In the genomic region with DNA sequence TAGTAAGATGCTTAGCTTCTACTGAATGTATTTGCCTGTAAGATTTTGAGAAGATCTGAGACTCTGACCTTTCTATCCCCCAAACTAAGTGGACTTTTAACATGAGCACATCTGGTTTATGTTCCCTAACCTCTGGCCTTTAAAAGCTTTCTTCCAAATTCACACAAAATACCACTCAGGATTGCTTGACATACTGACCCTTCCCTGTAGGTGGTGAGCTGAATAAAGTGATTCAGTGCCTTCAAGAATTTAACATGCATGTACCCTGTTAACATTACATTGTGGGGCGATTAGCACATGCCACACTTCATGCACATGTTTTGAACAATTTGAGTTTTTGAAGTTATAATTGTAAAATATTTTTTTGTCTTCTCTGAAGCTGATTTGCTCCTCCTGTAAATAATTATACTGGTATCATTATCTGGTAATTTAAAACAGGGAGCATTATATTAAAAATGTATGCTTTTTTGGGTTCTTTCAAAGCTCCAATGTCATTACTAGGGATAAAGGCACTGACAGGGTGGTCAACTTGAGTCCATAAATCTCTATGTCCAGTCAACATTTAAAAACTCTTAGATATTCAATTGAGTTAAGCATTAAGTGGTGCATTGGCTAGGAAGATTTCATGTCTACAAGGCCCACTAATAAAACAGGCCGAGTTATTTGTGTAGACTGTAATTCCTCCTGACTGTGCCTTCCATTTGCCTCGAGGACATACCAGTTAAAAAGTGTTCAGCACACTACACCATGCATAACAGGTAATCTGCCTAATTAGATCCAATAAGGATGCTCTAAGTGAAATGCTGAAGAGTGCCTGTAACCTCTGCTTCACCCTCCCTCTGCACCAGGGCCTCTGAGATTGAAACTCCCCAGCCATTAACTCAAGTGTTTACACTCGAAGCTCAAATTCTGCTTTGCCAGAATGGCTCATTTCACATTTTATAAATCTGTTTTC, we compare ENCODE assay signal across 23 mouse cellular contexts.
A peak's percentile ranks its signal among the peaks of the same experiment; 100 is the strongest.
DNase-seq lines count a peak whose midpoint lies in the region; ATAC-seq and TF ChIP-seq lines count a peak whose summit lies in the region.
"Had no signal": no experiment of that assay in that cellular context is flagged by ENCODE, and none has a peak within 500 bp of the region (broad histone marks: within the 10 kb centered on the region; RNA-seq: fewer than 3 reads in every experiment).

No protein-coding gene starts in this region.

- DNase-seq in Muller cell, postnatal 12 days (ENCODE audit: inconsistent ontology term) = peak; percentile 3
- DNase-seq in embryo, embryonic 11 days = peak; percentile 60
- no peak for DNase-seq in hindbrain, embryonic 14.5 days (ENCODE audit: low spot score)
- no peak for DNase-seq in kidney, postnatal 10 days
- DNase-seq in layer of hippocampus, adult 2 months (ENCODE audit: low spot score in 2 of 2) = no peak
- DNase-seq in adrenal gland, adult 18-20 months (ENCODE audit: low spot score in 2 of 2) = no peak
- DNase-seq: cerebellum, adult 9-10 months; forebrain, postnatal 0 days; heart, adult 18-20 months; kidney, postnatal 4 days; liver, embryonic 13.5 days; lung, embryonic 14.5 days; lung, postnatal 36 days; right cerebral cortex, adult 18-20 months; thymus, postnatal 25 days had no signal

- no peak overlapping the region for H3K27ac ChIP-seq in hindbrain, embryonic 13.5 days
- H3K27ac ChIP-seq in hindbrain, embryonic 12.5 days = no peak overlapping the region
- no peak overlapping the region for H3K27ac ChIP-seq in hindbrain, embryonic 14.5 days
- H3K27ac ChIP-seq in layer of hippocampus, adult 2 months = no peak overlapping the region
- H3K27ac ChIP-seq: embryonic facial prominence, embryonic 13.5 days; heart, embryonic 13.5 days; intestine, embryonic 15.5 days; limb, embryonic 12.5 days; liver, embryonic 13.5 days had no signal

- no peaks in the 10 kb centered on the region for H3K36me3 ChIP-seq in hindbrain, embryonic 13.5 days
- no peaks in the 10 kb centered on the region for H3K36me3 ChIP-seq in hindbrain, embryonic 12.5 days
- H3K36me3 ChIP-seq in hindbrain, embryonic 14.5 days (replicated peaks; ENCODE audit: control insufficient read depth, insufficient read depth) = no peaks in the 10 kb centered on the region
- H3K36me3 ChIP-seq: embryonic facial prominence, embryonic 13.5 days; heart, embryonic 13.5 days; intestine, embryonic 15.5 days; limb, embryonic 12.5 days; liver, embryonic 13.5 days had no signal

- H3K4me2 ChIP-seq in hindbrain, embryonic 13.5 days = no peak overlapping the region
- no peak overlapping the region for H3K4me2 ChIP-seq in hindbrain, embryonic 12.5 days (replicated peaks)
- H3K4me2 ChIP-seq in hindbrain, embryonic 14.5 days (replicated peaks) = no peak overlapping the region
- H3K4me2 ChIP-seq: embryonic facial prominence, embryonic 13.5 days; heart, embryonic 13.5 days; intestine, embryonic 15.5 days; limb, embryonic 12.5 days; liver, embryonic 13.5 days; lung, embryonic 14.5 days had no signal

- ATAC-seq in hindbrain, embryonic 13.5 days (ENCODE audit: low FRiP score) = peak; percentile 63; the same call in 1 of the 2 replicates
- no peak for ATAC-seq in hindbrain, embryonic 12.5 days (ENCODE audit: low FRiP score)
- peak; percentile 59; the same call in 1 of the 2 replicates for ATAC-seq in hindbrain, embryonic 14.5 days (ENCODE audit: low FRiP score)
- ATAC-seq: forebrain, postnatal 0 days; intestine, embryonic 15.5 days had no signal

- no peaks in the 10 kb centered on the region for H3K9me3 ChIP-seq in hindbrain, embryonic 13.5 days
- H3K9me3 ChIP-seq in hindbrain, embryonic 12.5 days (replicated peaks) = no peaks in the 10 kb centered on the region
- no peaks in the 10 kb centered on the region for H3K9me3 ChIP-seq in hindbrain, embryonic 14.5 days (ENCODE audit: control insufficient read depth, low read length)
- H3K9me3 ChIP-seq: embryonic facial prominence, embryonic 13.5 days; heart, embryonic 13.5 days; intestine, embryonic 15.5 days; limb, embryonic 12.5 days; liver, embryonic 13.5 days had no signal

- 61% methylated on average over 4 of the region's 4 CpGs for WGBS in hindbrain, embryonic 13.5 days
- WGBS in hindbrain, embryonic 12.5 days = 54% methylated on average over 4 of the region's 4 CpGs
- 61% methylated on average over 4 of the region's 4 CpGs for WGBS in hindbrain, embryonic 14.5 days

- H3K27me3 ChIP-seq in hindbrain, embryonic 13.5 days = no peaks in the 10 kb centered on the region
- H3K27me3 ChIP-seq in hindbrain, embryonic 12.5 days = no peaks in the 10 kb centered on the region
- H3K27me3 ChIP-seq in hindbrain, embryonic 14.5 days (ENCODE audit: control insufficient read depth, insufficient read depth, low read length) = no peaks in the 10 kb centered on the region
- H3K27me3 ChIP-seq: CH12.LX; embryonic facial prominence, embryonic 13.5 days; heart, embryonic 13.5 days; intestine, embryonic 15.5 days; limb, embryonic 12.5 days; liver, embryonic 13.5 days had no signal

- H3K4me3 ChIP-seq in hindbrain, embryonic 13.5 days = no peak overlapping the region
- no peak overlapping the region for H3K4me3 ChIP-seq in hindbrain, embryonic 12.5 days
- no peak overlapping the region for H3K4me3 ChIP-seq in hindbrain, embryonic 14.5 days (replicated peaks; ENCODE audit: low read length)
- H3K4me3 ChIP-seq in layer of hippocampus, adult 2 months = no peak overlapping the region
- H3K4me3 ChIP-seq: embryonic facial prominence, embryonic 13.5 days; heart, embryonic 13.5 days; intestine, embryonic 15.5 days; limb, embryonic 12.5 days; liver, embryonic 13.5 days; myocyte had no signal

- no peaks in the 10 kb centered on the region for H3K4me1 ChIP-seq in hindbrain, embryonic 13.5 days (replicated peaks)
- H3K4me1 ChIP-seq in hindbrain, embryonic 12.5 days = no peaks in the 10 kb centered on the region
- no peaks in the 10 kb centered on the region for H3K4me1 ChIP-seq in hindbrain, embryonic 14.5 days (replicated peaks; ENCODE audit: control insufficient read depth, insufficient read depth, low read length)
- H3K4me1 ChIP-seq: embryonic facial prominence, embryonic 13.5 days; heart, embryonic 13.5 days; intestine, embryonic 15.5 days; liver, embryonic 13.5 days had no signal

- TF ChIP-seq CTCF in layer of hippocampus, adult 2 months (conservative IDR thresholded peaks at IDR 0.05) = no peak

- H3K9ac ChIP-seq in hindbrain, embryonic 13.5 days = no peak overlapping the region
- H3K9ac ChIP-seq in hindbrain, embryonic 12.5 days = no peak overlapping the region
- no peak overlapping the region for H3K9ac ChIP-seq in hindbrain, embryonic 14.5 days
- H3K9ac ChIP-seq: embryonic facial prominence, embryonic 13.5 days; forebrain, postnatal 0 days; heart, embryonic 13.5 days; intestine, embryonic 15.5 days; limb, embryonic 12.5 days; liver, embryonic 13.5 days; lung, embryonic 14.5 days had no signal

Comparison
In these comparisons a context has a peak if more than half of its experiments do, and no peak if none do; other contexts are left out.
1. DNase-seq: peak in Muller cell, postnatal 12 days (single experiment) and embryo, embryonic 11 days (single experiment); none in hindbrain, embryonic 14.5 days (single experiment), kidney, postnatal 10 days (single experiment), layer of hippocampus, adult 2 months (0 of 2) and adrenal gland, adult 18-20 months (0 of 2).